Mouse (Mus musculus): ENCODE measurements at regions not wholly inside any gene's neighbourhood (a gene's known extent, or its start where the extent isn't known, plus 50 kb on each side); places are given as distances from the start of the nearest gene placed in this dataset.
"Not testable (repeated sequence)": the region's sequence is repeated elsewhere in the genome, so short reads cannot be mapped to it uniquely, and the experiment has no call there.

DNA sequence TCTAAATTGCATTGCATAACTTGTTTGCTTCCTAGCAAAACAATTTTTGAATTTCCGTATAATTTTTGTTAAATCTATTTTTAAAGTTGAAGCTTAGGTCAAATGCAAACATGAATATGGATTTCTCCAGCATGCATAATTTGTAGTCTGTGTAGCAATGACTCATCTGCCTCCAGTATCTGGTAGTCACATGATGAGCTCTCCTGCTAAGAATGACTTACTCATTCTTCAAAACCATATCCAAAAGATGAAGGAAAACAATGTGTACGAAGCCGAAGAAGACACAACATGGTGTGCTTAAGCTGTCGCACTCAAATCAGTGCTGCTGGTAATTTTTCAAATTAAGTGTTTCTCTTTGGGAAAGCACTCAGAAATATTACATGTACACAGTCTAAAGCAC is 1453.2 kb upstream of the Gje1 start:
- Histone ChIP-seq H3K36me3 (ENCODE audit: control insufficient read depth, insufficient read depth, low read length) (no peaks in the 10 kb centered on the region), H3K9ac (ENCODE audit: low read depth, low read length) (no peak overlapping the region), H3K27ac (ENCODE audit: low read length) (no peak overlapping the region), H3K27me3 (ENCODE audit: control insufficient read depth, insufficient read depth, low read depth, low read length) (no peaks in the 10 kb centered on the region), H3K4me2 (ENCODE audit: low read length) (no peak overlapping the region), H3K4me1 (ENCODE audit: control insufficient read depth, insufficient read depth, low read length) (no peaks in the 10 kb centered on the region), H3K4me3 (ENCODE audit: low read depth, low read length) (no peak overlapping the region), H3K9me3 (replicated peaks; ENCODE audit: control insufficient read depth, low read length, poor library complexity, severe bottlenecking) (no peaks in the 10 kb centered on the region)
- ATAC-seq, result no peak
- 79% methylated on average over 4 of the region's 4 CpGs for WGBS

DNA sequence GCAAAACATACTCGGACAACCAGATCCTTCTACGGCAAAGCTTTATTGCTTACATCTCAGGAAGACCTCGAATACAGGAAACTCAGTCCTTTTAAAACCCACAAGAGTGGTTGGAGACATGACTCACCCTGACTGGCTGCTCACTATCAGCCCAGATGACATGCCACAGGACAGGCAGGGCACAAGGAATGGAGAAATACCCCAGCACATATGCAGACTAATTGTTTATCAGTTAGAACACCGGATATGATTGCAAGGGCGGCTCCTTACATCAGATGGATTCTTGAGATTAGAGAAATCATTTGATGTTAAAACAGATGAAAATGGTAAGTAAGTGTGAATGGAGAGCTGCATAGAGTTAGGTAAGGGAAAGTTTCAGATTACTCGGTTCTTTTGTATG is 1441.5 kb upstream of the Gje1 start:
- not testable (repeated sequence) for H3K9me3 ChIP-seq (replicated peaks; ENCODE audit: control insufficient read depth, low read length, poor library complexity, severe bottlenecking); H3K4me1 ChIP-seq (ENCODE audit: control insufficient read depth, insufficient read depth, low read length); H3K27ac ChIP-seq (ENCODE audit: low read length); ATAC-seq; H3K4me3 ChIP-seq (ENCODE audit: low read depth, low read length); H3K4me2 ChIP-seq (ENCODE audit: low read length); H3K36me3 ChIP-seq (ENCODE audit: control insufficient read depth, insufficient read depth, low read length); H3K27me3 ChIP-seq (ENCODE audit: control insufficient read depth, insufficient read depth, low read depth, low read length); H3K9ac ChIP-seq (ENCODE audit: low read depth, low read length)
- 96% methylated on average over 6 of the region's 6 CpGs for WGBS

DNA sequence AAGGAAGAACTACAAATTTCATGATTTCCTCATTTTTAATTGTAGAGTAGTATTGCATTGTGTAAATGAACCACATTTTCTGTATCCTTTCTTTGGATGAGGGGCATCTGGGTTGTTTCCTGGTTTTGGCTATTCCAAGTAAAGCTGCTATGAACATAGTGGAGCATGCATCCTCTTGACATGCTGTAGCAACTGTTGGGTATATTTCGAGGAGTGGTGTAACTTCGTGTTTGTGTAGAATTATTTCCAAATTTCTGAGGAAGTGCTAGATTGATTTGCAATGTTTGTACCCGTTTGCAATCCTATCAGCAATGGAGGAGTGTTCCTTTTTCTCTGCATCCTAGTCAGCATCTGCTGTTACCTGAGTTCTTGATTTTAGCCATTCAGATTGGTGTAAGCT is 1440.4 kb upstream of the Gje1 start:
- no peak overlapping the region for H3K4me3 ChIP-seq (ENCODE audit: low read depth, low read length)
- H3K27ac ChIP-seq (ENCODE audit: low read length), result no peak overlapping the region
- H3K36me3 ChIP-seq (ENCODE audit: control insufficient read depth, insufficient read depth, low read length), result no peaks in the 10 kb centered on the region
- H3K9me3 ChIP-seq (replicated peaks; ENCODE audit: control insufficient read depth, low read length, poor library complexity, severe bottlenecking), result no peaks in the 10 kb centered on the region
- 88% methylated on average over 3 of the region's 3 CpGs for WGBS
- H3K9ac ChIP-seq (ENCODE audit: low read depth, low read length), result no peak overlapping the region
- H3K4me2 ChIP-seq (ENCODE audit: low read length), result no peak overlapping the region
- ATAC-seq, result no peak
- H3K4me1 ChIP-seq (ENCODE audit: control insufficient read depth, insufficient read depth, low read length), result no peaks in the 10 kb centered on the region
- H3K27me3 ChIP-seq (ENCODE audit: control insufficient read depth, insufficient read depth, low read depth, low read length), result no peaks in the 10 kb centered on the region

DNA sequence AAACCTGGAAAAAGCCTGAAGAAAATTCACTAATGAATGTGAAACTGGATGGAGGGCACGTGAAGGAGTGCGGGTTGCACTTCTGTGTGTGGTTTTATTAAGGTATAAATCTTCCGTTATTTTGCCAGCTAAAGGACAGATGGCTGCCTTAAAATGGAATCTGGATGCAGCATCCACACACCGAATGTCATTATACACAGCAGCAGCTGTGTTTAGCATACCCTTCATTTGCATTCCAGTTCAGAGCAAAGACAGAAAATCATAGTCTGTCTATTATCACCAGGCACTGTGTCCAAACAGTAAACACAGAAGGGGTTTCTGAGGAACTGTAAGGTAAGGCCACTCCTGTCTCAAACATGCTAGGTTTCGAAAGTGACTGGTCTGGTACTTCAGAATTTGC is 1438.9 kb upstream of the Gje1 start:
- Histone ChIP-seq H3K4me3 (ENCODE audit: low read depth, low read length) (no peak overlapping the region), H3K9me3 (replicated peaks; ENCODE audit: control insufficient read depth, low read length, poor library complexity, severe bottlenecking) (no peaks in the 10 kb centered on the region), H3K4me1 (ENCODE audit: control insufficient read depth, insufficient read depth, low read length) (no peaks in the 10 kb centered on the region), H3K4me2 (ENCODE audit: low read length) (no peak overlapping the region), H3K36me3 (ENCODE audit: control insufficient read depth, insufficient read depth, low read length) (no peaks in the 10 kb centered on the region), H3K27me3 (ENCODE audit: control insufficient read depth, insufficient read depth, low read depth, low read length) (no peaks in the 10 kb centered on the region), H3K9ac (ENCODE audit: low read depth, low read length) (no peak overlapping the region), H3K27ac (ENCODE audit: low read length) (no peak overlapping the region)
- WGBS, result 53% methylated on average over 5 of the region's 5 CpGs
- no peak for ATAC-seq

DNA sequence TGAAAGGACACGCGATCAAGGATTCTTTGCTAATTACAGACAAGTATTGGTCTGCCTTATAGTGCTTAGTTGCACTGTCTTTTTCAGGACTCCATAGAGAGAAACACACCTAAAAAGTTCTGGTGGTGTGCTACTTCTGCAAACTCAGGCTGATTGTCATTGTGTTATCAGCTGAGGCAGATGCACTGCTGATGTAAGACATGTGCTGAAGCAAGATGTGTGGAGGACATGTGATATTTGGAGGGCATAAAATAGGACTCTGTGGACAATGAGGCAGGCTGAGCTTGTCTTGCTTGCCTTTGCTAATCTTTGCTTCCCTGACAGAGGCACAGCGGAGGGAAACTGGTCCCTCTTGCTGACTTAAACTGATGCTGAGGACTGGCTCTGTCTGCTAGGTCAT is 1431.0 kb upstream of the Gje1 start:
- Histone ChIP-seq H3K4me3 (ENCODE audit: low read depth, low read length) (no peak overlapping the region), H3K9ac (ENCODE audit: low read depth, low read length) (no peak overlapping the region), H3K9me3 (replicated peaks; ENCODE audit: control insufficient read depth, low read length, poor library complexity, severe bottlenecking) (no peaks in the 10 kb centered on the region), H3K36me3 (ENCODE audit: control insufficient read depth, insufficient read depth, low read length) (no peaks in the 10 kb centered on the region), H3K4me1 (ENCODE audit: control insufficient read depth, insufficient read depth, low read length) (no peaks in the 10 kb centered on the region), H3K4me2 (ENCODE audit: low read length) (no peak overlapping the region), H3K27ac (ENCODE audit: low read length) (no peak overlapping the region), H3K27me3 (ENCODE audit: control insufficient read depth, insufficient read depth, low read depth, low read length) (no peaks in the 10 kb centered on the region)
- ATAC-seq, result no peak
- 95% methylated on average over 3 of the region's 3 CpGs for WGBS

DNA sequence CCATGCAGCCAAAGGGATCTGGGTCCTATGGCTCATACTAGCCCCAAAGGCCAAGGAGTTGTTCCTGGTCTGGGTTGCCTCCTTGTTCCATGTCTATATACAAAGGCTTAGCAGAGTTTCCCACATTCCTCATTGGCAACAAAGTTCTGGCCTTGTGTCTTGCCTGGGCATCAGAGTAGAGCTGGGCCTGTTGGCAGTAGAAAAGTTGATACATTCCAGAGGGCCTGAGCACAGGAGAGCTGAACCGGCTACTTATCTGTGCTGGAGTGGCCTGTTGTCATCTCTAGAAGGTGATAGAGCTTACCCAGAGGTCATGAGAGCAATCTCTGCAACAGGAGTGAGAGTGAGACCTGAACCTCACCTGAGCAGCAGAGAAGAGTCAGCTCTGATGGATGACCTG is 1427.4 kb upstream of the Gje1 start:
- ATAC-seq, result no peak
- Histone ChIP-seq H3K27ac (ENCODE audit: low read length) (no peak overlapping the region), H3K4me1 (ENCODE audit: control insufficient read depth, insufficient read depth, low read length) (no peaks in the 10 kb centered on the region), H3K4me2 (ENCODE audit: low read length) (no peak overlapping the region), H3K27me3 (ENCODE audit: control insufficient read depth, insufficient read depth, low read depth, low read length) (no peaks in the 10 kb centered on the region), H3K9me3 (replicated peaks; ENCODE audit: control insufficient read depth, low read length, poor library complexity, severe bottlenecking) (no peaks in the 10 kb centered on the region), H3K36me3 (ENCODE audit: control insufficient read depth, insufficient read depth, low read length) (no peaks in the 10 kb centered on the region), H3K4me3 (ENCODE audit: low read depth, low read length) (no peak overlapping the region), H3K9ac (ENCODE audit: low read depth, low read length) (no peak overlapping the region)
- 96% methylated on average over 1 of the region's 1 CpGs for WGBS

DNA sequence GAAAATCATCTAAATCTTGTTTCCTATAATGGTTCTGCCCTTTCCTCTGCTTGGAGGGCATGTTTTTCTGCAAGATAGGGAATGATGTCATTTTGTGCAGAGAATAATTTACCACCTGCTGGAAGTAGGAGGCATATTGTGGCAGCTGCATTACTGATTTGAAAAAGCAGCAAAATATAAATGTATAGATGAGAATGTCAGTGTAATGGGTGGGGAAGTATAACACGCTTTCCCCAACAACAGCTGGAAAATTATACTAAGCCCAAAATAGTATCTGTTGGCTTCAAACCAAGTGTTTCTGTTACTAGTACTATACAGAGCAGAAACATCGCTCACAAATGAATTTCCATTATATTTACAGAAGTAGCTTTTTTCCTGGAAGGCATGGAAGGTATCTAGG is 1405.9 kb upstream of the Gje1 start:
- Histone ChIP-seq H3K4me2 (ENCODE audit: low read length) (no peak overlapping the region), H3K9ac (ENCODE audit: low read depth, low read length) (no peak overlapping the region), H3K27me3 (ENCODE audit: control insufficient read depth, insufficient read depth, low read depth, low read length) (no peaks in the 10 kb centered on the region), H3K4me1 (ENCODE audit: control insufficient read depth, insufficient read depth, low read length) (no peaks in the 10 kb centered on the region), H3K4me3 (ENCODE audit: low read depth, low read length) (no peak overlapping the region), H3K36me3 (ENCODE audit: control insufficient read depth, insufficient read depth, low read length) (no peaks in the 10 kb centered on the region), H3K27ac (ENCODE audit: low read length) (no peak overlapping the region), H3K9me3 (replicated peaks; ENCODE audit: control insufficient read depth, low read length, poor library complexity, severe bottlenecking) (no peaks in the 10 kb centered on the region)
- WGBS, result 52% methylated on average over 2 of the region's 2 CpGs
- ATAC-seq, result peak; percentile 76

DNA sequence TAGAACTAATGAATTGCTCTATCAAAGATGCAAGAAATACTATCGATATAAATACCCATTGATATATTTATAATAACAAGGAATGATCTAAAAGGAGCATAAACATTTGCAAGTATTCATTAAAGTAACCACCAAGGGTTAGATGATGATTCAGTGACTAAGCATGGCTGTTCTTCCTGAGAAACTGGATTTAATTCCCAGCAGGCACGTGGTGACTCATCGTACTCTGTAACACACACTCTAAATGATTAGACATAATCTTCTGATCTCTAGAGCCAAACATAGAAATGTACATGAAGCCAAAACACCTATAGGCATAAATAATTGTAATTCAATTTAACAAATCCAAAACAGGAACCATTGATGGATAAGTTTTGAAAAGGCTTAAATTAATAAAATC is 1370.2 kb upstream of the Gje1 start:
- H3K9ac ChIP-seq (ENCODE audit: low read depth, low read length), result no peak overlapping the region
- no peaks in the 10 kb centered on the region for H3K4me1 ChIP-seq (ENCODE audit: control insufficient read depth, insufficient read depth, low read length)
- no peak for ATAC-seq
- H3K36me3 ChIP-seq (ENCODE audit: control insufficient read depth, insufficient read depth, low read length), result no peaks in the 10 kb centered on the region
- H3K27ac ChIP-seq (ENCODE audit: low read length), result no peak overlapping the region
- H3K9me3 ChIP-seq (replicated peaks; ENCODE audit: control insufficient read depth, low read length, poor library complexity, severe bottlenecking), result no peaks in the 10 kb centered on the region
- no peaks in the 10 kb centered on the region for H3K27me3 ChIP-seq (ENCODE audit: control insufficient read depth, insufficient read depth, low read depth, low read length)
- no peak overlapping the region for H3K4me3 ChIP-seq (ENCODE audit: low read depth, low read length)
- no peak overlapping the region for H3K4me2 ChIP-seq (ENCODE audit: low read length)
- WGBS, result 88% methylated on average over 3 of the region's 3 CpGs

DNA sequence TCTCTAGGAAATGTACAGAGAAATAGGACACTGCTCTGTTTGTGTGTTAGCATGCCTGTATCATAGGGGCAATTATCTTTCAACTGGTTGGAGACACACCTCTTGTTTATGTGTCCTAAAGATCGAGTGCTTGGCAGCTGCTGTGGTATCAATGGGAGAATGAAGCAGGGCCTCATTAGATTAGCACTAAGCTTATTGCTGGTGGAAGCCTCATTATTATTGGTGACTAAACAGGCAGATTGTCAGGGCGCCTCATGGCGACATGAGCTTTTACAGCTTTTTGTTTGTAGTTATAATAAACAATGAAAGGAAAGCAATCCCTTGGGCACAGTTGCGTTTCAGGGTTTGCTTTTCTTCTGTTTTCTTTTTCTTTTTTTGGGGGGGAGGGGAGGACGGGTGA is 1335.0 kb upstream of the Gje1 start:
- no peak overlapping the region for H3K9ac ChIP-seq (ENCODE audit: low read depth, low read length)
- no peak overlapping the region for H3K4me3 ChIP-seq (ENCODE audit: low read depth, low read length)
- WGBS, result 12% methylated on average over 5 of the region's 5 CpGs
- no peak overlapping the region for H3K4me2 ChIP-seq (ENCODE audit: low read length)
- ATAC-seq, result peak; percentile 66; the same call in 1 of the 2 replicates
- H3K4me1 ChIP-seq (ENCODE audit: control insufficient read depth, insufficient read depth, low read length), result no peaks in the 10 kb centered on the region
- no peaks in the 10 kb centered on the region for H3K36me3 ChIP-seq (ENCODE audit: control insufficient read depth, insufficient read depth, low read length)
- no peak overlapping the region for H3K27ac ChIP-seq (ENCODE audit: low read length)
- no peaks in the 10 kb centered on the region for H3K9me3 ChIP-seq (replicated peaks; ENCODE audit: control insufficient read depth, low read length, poor library complexity, severe bottlenecking)
- H3K27me3 ChIP-seq (ENCODE audit: control insufficient read depth, insufficient read depth, low read depth, low read length), result no peaks in the 10 kb centered on the region

DNA sequence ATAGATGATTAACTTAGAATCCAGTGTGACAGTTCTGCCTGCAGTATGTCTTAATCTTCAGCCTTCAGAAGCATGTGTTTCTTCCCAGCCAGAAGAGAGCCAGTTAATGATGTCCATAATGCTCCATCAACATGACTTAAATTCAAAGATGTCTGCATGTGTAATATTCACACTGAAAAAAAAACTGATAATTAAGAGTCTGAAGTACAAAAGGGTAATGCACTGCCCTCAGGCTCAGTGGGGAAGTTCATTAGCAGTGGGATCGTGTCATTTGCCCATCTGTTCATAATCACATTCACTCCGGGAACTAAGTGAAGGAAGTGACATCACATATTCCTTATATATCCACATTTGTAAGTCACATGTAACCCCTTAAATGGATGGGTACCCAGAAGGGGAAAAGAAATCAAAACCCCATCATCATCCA is 1334.5 kb upstream of the Gje1 start:
- H3K4me3 ChIP-seq (ENCODE audit: low read depth, low read length), result no peak overlapping the region
- no peak overlapping the region for H3K27ac ChIP-seq (ENCODE audit: low read length)
- no peak overlapping the region for H3K4me2 ChIP-seq (ENCODE audit: low read length)
- WGBS, result 20% methylated on average over 2 of the region's 2 CpGs
- ATAC-seq, result peak; percentile 58
- H3K4me1 ChIP-seq (ENCODE audit: control insufficient read depth, insufficient read depth, low read length), result no peaks in the 10 kb centered on the region
- no peak overlapping the region for H3K9ac ChIP-seq (ENCODE audit: low read depth, low read length)
- H3K36me3 ChIP-seq (ENCODE audit: control insufficient read depth, insufficient read depth, low read length), result no peaks in the 10 kb centered on the region
- no peaks in the 10 kb centered on the region for H3K27me3 ChIP-seq (ENCODE audit: control insufficient read depth, insufficient read depth, low read depth, low read length)
- no peaks in the 10 kb centered on the region for H3K9me3 ChIP-seq (replicated peaks; ENCODE audit: control insufficient read depth, low read length, poor library complexity, severe bottlenecking)
